Mouse (Mus musculus): ENCODE results near the gene Bbs5.

GRCm38 (mm10) chr2:69683036-69683805 is 36.2 kb downstream of the Bbs5 start:
- TF ChIP-seq SIN3A (IDR thresholded peaks at IDR 0.05; ENCODE audit: low read length) = no peak
- no peak for TF ChIP-seq UBTF (IDR thresholded peaks at IDR 0.05; ENCODE audit: low read depth, low read length)
- no peak for TF ChIP-seq MEF2A (IDR thresholded peaks at IDR 0.05; ENCODE audit: borderline replicate concordance, low read depth, low read length)
- no peak for TF ChIP-seq POLR2A (IDR thresholded peaks at IDR 0.05; ENCODE audit: low read depth, low read length)
- no peak for TF ChIP-seq ZNF384 (IDR thresholded peaks at IDR 0.05; ENCODE audit: low read depth, low read length)
